Mouse (Mus musculus): ENCODE data around the gene Zxdb. TPM values are rescaled to one million over a fixed set of nuclear protein-coding genes. Genes with fewer than 3 reads are reported as not detected.

Zxdb gene
- polyA plus RNA-seq (2014; fragmentation: Illumina TruSeq; extraction: RNeasy Lipid Tissue Mini Kit (QIAGEN cat#74804); ENCODE audit: low read depth, low replicate concordance): 8.7 TPM

DNA sequence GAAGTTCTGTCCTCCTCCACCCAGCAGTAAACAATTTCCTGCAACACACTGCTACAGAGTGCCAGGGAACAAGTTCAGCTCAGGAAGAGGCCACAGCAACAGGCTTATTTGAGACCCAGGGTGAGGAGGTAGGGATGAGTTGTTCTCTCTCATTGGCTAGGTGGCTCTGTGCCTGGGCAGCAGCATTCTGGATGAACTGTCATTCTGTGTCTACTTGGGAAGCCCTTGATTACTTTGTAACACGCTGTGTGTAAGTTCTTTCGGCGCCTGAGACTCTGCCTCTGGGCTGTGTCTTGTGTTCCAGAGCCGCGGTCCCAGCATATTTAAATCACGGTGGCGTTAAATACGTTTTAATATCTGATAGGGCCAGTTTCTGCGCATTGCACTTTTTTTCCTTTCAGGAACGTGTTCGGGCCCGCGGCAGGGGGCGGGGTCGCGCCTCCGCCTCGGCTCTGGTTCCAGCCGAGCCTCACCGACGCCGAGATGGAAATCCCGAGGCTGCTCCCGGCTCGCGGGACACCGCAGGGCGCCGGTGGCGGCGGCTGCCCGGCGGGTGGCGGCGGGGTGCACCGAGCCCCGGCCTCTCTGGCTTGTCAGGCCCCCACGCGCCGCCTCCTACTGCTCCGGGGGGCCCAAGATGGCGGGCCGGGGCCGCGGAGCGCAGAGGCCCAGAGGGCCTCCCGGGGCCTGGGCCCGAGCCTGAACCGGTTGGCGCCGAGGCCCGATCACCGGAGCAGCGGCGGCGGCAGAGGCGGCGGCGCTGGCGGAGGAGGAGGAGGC lies at the start of gene Zxdb:
Gene Zxdb (plus strand): TSS at position 378 of the 780 bp plus-strand sequence.

Other genes with a start within 250 kb of the Zxdb start
- 33.1 TPM for gene Maged1, start 182.4 kb upstream of the Zxdb start, polyA plus RNA-seq (2014; fragmentation: Illumina TruSeq; extraction: RNeasy Lipid Tissue Mini Kit (QIAGEN cat#74804); ENCODE audit: low read depth, low replicate concordance)
- 5.3 TPM for gene Gspt2, start 88.5 kb upstream of the Zxdb start, polyA plus RNA-seq (2014; fragmentation: Illumina TruSeq; extraction: RNeasy Lipid Tissue Mini Kit (QIAGEN cat#74804); ENCODE audit: low read depth, low replicate concordance)